Mouse (Mus musculus) testis, adult 2 months (tissue): ENCODE data around the gene Fstl4.

Experiments
- CTCF ChIP-seq: fragments of 200-500 bp; IDR thresholded peaks from 2 replicates; pipeline ENCODE4 v1.5.1; 2012; ENCODE audit warnings: low read depth, mild to moderate bottlenecking, inconsistent platforms, low read length, moderate library complexity; ENCODE audit not compliant: control insufficient read depth, insufficient read depth, insufficient replicate concordance
- POLR2A ChIP-seq: fragments of 200-500 bp; IDR thresholded peaks from 2 replicates; pipeline ENCODE4 v1.6.1; 2012; ENCODE audit warnings: low read depth, mild to moderate bottlenecking, inconsistent platforms, low read length, moderate library complexity; ENCODE audit not compliant: control insufficient read depth

GRCm38 (mm10) chr11:53098780-53099198 is 334.4 kb downstream of the Fstl4 start:
- no peak for TF ChIP-seq CTCF
- no peak for TF ChIP-seq POLR2A
